ENCODE assay signal across 1 mouse cellular context in the genomic region with DNA sequence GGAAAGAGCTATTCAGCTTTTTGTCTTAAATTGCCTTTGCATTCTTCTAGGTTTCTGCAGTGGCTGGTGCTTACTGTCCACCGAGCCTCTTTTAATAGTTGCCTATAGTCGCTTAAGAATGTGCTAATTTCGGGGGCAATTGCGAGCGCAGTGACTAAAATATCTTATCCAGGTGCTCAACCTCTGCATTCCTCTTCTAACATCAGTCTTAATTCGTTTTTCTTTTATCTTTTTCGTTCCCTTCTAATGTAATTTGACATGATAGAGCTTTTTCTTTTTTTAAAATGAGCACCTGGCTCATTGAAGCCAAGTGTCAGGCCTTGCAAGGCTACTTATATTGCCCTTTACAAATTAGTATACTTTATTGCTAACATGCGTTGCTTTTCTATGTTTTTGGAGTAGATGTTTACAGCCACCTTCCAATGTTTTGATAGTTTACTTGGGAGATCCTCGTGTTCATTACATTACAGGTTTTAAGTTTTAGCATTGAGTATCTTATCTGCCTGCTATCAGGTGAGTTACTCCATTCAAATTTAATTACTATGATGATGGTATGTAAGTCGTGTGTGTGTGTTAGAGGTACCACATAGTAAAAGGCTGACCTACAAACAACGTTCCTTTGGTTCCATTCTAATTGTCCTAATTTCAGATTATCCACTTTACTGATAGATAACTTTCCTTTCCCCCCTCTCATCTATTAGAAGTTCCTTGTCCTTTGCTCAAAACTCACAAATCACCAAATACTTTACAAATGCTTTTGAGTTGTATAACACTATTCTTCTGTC.
TF ChIP-seq lines count a peak whose summit lies in the region.

No protein-coding gene starts in this region.

TF ChIP-seq in CH12.LX, 34 proteins besides CTCF, POLR2A, EP300 and RAD21 (continued from another document):
- TF ChIP-seq MYC (IDR thresholded peaks at IDR 0.05; ENCODE audit: low read depth, low read length) (peak; percentile 40; the same call in 1 of the 2 replicates), E2F4 (IDR thresholded peaks at IDR 0.05; ENCODE audit: insufficient replicate concordance, low read depth, low read length) (no peak), TBP (conservative IDR thresholded peaks at IDR 0.05; ENCODE audit: low read depth, low read length) (0 out of 2 replicates have a peak, but pooled peaks have one; percentile 32), BHLHE40 (IDR thresholded peaks at IDR 0.05; ENCODE audit: low read depth, low read length) (no peak), ELF1 (IDR thresholded peaks at IDR 0.05; ENCODE audit: low read depth, low read length) (no peak), ZMIZ1 (IDR thresholded peaks at IDR 0.05; ENCODE audit: low read depth, low read length) (peak; percentile 95)
